Mouse (Mus musculus) urinary bladder, postnatal 0 days (tissue): ENCODE results near the gene Efcab1. TPM values are rescaled to one million over a fixed set of nuclear protein-coding genes. Genes with fewer than 3 reads are reported as not detected.

Experiments
- polyA plus RNA-seq: library from polyadenylated mRNA; unstranded; fragments of >200 nt; fragmentation: Nextera tagmentation; extraction: Ambion mirVana; gene quantifications from 2 replicates; pipeline ENCODE4 v1.2.1, GENCODE M21; 2015

Efcab1 gene
- 5.7 and 7.2 TPM in 2 replicates for polyA plus RNA-seq

GRCm38 (mm10) chr16:14906393-14907100 lies at the start of gene Efcab1:
TSS of gene Efcab1 (plus strand) at chr16:14906606.

